Mouse (Mus musculus): Measurements from ENCODE around the gene C130074G19Rik.
A peak's percentile ranks its signal among the peaks of the same experiment; 100 is the strongest.

The C130074G19Rik gene

DNA sequence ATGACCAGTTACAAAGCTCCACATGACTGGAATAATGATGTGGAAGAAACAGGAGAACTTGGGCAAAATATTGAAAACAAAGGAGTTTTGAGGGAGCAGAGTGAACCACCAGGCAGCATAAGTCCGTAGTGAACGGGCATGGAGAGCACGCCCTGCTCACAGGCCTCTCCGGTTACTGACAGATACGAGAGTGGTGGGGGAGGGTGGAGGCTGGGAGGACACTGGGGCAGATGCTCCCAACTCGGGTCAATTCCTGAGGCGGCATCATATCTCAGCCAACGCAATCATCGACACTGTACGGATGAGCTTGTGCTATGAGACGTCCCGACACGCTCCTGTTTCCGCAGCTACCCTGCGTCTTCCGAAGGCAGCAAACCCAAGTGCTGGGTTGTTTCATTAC lies 14.3 kb upstream of the C130074G19Rik start:
- no peak for DNase-seq (ENCODE audit: low read depth, low spot score)
- H3K36me3 ChIP-seq (ENCODE audit: control insufficient read depth, insufficient read depth, low read length, poor library complexity, severe bottlenecking), result no peaks in the 10 kb centered on the region
- H3K27me3 ChIP-seq (ENCODE audit: control insufficient read depth, insufficient read depth, low read length, poor library complexity, severe bottlenecking), result no peaks in the 10 kb centered on the region

DNA sequence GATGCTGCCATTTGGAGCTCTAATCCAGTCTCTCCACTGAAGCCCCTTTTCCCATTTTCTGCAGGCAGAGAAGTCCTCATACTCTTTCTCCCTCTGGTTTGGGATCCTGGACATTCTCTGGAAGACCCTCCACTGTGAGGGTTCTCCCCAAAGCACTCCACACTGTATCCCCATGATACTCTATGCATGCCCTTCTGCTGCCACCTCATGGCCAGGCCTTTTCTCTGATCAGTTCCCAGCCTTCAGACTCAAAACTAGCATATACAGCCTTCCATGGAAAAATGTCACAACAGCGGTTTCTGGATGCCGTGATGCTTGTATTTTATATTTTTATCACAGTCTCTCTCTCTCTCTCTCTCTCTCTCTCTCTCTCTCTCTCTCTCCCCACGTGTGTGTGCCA lies 9.0 kb upstream of the C130074G19Rik start:
- peak; percentile 2 for DNase-seq (ENCODE audit: low read depth, low spot score)
- H3K36me3 ChIP-seq (ENCODE audit: control insufficient read depth, insufficient read depth, low read length, poor library complexity, severe bottlenecking), result no peaks in the 10 kb centered on the region

DNA sequence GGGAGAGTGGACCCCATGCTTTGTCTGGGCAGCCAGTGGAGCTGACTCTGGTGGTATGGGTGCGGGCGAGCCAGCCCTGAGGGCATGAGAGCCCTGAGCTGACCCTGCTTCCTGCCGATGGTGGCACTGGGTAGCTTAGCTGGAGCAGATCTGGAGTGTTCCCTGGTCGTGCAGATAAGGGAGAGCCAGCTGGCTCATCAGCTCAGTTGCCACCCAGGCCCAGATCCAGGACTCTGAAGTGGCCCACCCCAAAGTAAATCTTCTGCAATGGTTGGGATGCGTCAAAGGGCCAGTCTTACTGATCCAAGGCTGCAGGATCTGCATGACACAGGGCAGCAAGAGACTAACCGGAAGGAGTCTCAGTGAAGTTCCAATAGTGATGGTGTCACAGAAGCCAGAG lies 6.4 kb upstream of the C130074G19Rik start:
- H3K36me3 ChIP-seq (ENCODE audit: control insufficient read depth, insufficient read depth, low read length, poor library complexity, severe bottlenecking), result no peaks in the 10 kb centered on the region
- no peak for DNase-seq (ENCODE audit: low read depth, low spot score)
- no peaks in the 10 kb centered on the region for H3K27me3 ChIP-seq (ENCODE audit: control insufficient read depth, insufficient read depth, low read length, poor library complexity, severe bottlenecking)

More for the DNA sequence above, 9.0 kb upstream of the C130074G19Rik start:
- no peaks in the 10 kb centered on the region for H3K27me3 ChIP-seq (ENCODE audit: control insufficient read depth, insufficient read depth, low read length, poor library complexity, severe bottlenecking)

DNA sequence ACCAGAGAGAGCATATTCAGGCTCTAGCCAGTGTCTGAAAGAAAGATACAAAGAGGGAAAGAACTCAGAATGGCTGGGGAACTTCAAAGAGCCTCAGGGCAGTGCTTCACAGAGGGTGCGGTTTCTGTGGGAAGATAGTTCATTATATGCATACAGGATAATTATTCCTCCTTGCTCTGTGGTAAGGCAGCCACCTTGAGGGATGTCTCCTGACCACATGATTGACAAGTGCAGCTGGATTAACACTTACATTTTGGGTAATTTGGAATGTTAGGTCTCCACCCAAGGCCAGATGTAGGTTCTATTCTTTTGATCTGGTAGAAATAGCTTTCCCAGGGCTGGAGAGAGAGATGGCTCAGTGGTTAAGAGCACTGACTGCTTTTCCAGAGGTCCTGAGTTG lies 3.1 kb upstream of the C130074G19Rik start:
- no peaks in the 10 kb centered on the region for H3K27me3 ChIP-seq (ENCODE audit: control insufficient read depth, insufficient read depth, low read length, poor library complexity, severe bottlenecking)
- no peaks in the 10 kb centered on the region for H3K36me3 ChIP-seq (ENCODE audit: control insufficient read depth, insufficient read depth, low read length, poor library complexity, severe bottlenecking)
- DNase-seq (ENCODE audit: low read depth, low spot score), result no peak

DNA sequence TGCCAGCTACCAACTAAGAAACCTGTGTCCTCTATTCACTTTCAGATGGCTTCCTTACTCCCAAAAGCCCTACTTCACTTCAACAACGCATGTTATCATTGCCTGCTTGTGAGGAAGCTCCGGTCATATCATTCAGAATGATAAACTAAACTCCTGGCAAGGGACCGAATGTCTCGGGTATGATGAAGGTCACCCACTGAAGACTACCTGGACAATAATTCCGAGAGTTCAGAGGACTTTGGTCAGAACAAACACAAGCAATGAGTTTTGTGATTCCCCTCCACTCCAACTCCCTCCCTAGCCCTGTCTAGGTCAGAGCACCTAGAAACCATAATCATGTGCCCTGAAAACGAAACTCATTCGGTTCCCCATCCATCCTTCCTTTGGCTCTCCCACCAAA lies 1.2 kb downstream of the C130074G19Rik start:
- Histone ChIP-seq H3K36me3 (ENCODE audit: control insufficient read depth, insufficient read depth, low read length, poor library complexity, severe bottlenecking) (no peaks in the 10 kb centered on the region), H3K27me3 (ENCODE audit: control insufficient read depth, insufficient read depth, low read length, poor library complexity, severe bottlenecking) (no peaks in the 10 kb centered on the region)
- DNase-seq (ENCODE audit: low read depth, low spot score), result no peak

DNA sequence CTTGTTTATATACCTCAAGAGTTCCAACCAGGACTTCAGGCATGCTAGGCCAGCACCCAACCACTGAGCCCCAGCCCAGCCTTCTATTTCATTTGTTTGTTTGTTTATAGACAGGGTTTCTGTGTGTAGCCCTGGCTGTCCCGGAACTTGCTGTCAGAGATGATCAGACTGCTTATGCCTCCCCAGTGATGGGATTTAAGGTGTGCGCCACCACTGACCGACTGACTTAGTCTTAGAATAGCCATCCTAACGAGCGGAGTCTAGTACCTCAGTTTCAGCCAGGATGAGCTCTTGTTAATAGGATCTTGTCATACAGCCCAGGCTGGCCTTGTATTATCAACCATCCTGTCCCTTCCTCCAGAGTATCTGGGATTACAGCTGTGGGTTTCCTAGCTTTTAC lies 1.8 kb downstream of the C130074G19Rik start:
- no peak for DNase-seq (ENCODE audit: low read depth, low spot score)
- no peaks in the 10 kb centered on the region for H3K36me3 ChIP-seq (ENCODE audit: control insufficient read depth, insufficient read depth, low read length, poor library complexity, severe bottlenecking)

DNA sequence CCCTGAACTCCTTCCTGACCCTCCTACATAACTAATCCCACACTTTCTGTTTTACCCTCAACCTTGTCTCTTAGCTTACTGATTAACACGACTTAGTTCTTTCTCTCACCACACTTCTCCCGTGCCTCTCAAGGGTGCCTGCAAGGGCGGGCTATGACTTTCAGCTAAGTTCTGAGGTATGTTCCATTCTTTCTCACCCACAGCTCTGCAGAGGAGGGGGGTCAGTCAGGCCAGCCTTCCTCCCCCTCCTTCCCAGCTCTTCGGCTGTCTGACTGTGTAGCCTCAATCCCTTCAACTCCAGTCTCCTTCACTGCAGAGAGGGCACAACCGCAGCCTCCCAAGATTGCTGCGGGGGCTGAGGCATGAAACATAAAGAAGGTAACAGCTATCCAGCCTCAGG lies 4.2 kb downstream of the C130074G19Rik start:
- no peak for DNase-seq (ENCODE audit: low read depth, low spot score)
- Histone ChIP-seq H3K27me3 (ENCODE audit: control insufficient read depth, insufficient read depth, low read length, poor library complexity, severe bottlenecking) (no peaks in the 10 kb centered on the region), H3K36me3 (ENCODE audit: control insufficient read depth, insufficient read depth, low read length, poor library complexity, severe bottlenecking) (no peaks in the 10 kb centered on the region)

More for the DNA sequence above, 1.8 kb downstream of the C130074G19Rik start:
- H3K27me3 ChIP-seq (ENCODE audit: control insufficient read depth, insufficient read depth, low read length, poor library complexity, severe bottlenecking), result no peaks in the 10 kb centered on the region

DNA sequence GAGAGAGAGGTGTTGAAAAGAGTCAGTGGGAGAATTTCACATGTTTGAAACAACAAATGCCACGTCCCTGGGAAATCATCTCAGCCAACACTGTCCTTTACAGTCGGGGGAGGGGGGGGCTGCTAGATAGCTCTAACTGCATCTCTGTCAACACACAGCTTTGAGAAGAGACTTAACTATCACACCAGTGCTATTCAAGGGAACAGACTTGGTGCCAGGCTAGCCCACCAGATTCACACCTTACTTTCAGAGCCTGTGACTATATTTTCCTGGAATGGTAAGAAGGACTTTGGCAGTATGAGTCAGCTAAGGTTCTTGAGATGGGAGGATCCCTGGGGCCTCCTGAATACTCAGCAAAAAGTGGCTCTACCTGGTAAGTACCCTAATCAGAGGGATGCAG lies 5.7 kb downstream of the C130074G19Rik start:
- no peaks in the 10 kb centered on the region for H3K36me3 ChIP-seq (ENCODE audit: control insufficient read depth, insufficient read depth, low read length, poor library complexity, severe bottlenecking)
- no peak for DNase-seq (ENCODE audit: low read depth, low spot score)

DNA sequence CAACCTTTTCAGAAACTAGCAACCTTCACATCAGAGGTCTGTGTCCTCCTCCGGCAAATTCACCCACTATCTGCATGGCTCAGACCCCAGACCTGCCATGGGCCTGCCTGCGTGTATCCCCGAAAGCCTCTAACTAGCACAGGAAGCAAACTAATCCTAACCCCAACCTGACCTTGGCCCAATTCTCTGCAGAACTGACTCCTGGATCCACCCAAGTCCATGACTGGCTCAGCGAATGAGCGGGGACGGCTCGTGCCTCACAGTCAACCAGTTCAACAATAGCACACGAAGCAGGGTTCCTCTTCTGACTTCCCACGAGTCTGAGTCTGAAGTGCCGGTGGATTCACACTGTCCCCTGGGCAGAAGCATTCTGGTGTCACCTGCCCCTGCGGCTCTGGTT lies 9.1 kb downstream of the C130074G19Rik start:
- no peak for DNase-seq (ENCODE audit: low read depth, low spot score)
- Histone ChIP-seq H3K36me3 (ENCODE audit: control insufficient read depth, insufficient read depth, low read length, poor library complexity, severe bottlenecking) (no peaks in the 10 kb centered on the region), H3K27me3 (ENCODE audit: control insufficient read depth, insufficient read depth, low read length, poor library complexity, severe bottlenecking) (no peaks in the 10 kb centered on the region)

More for the DNA sequence above, 5.7 kb downstream of the C130074G19Rik start:
- no peaks in the 10 kb centered on the region for H3K27me3 ChIP-seq (ENCODE audit: control insufficient read depth, insufficient read depth, low read length, poor library complexity, severe bottlenecking)

DNA sequence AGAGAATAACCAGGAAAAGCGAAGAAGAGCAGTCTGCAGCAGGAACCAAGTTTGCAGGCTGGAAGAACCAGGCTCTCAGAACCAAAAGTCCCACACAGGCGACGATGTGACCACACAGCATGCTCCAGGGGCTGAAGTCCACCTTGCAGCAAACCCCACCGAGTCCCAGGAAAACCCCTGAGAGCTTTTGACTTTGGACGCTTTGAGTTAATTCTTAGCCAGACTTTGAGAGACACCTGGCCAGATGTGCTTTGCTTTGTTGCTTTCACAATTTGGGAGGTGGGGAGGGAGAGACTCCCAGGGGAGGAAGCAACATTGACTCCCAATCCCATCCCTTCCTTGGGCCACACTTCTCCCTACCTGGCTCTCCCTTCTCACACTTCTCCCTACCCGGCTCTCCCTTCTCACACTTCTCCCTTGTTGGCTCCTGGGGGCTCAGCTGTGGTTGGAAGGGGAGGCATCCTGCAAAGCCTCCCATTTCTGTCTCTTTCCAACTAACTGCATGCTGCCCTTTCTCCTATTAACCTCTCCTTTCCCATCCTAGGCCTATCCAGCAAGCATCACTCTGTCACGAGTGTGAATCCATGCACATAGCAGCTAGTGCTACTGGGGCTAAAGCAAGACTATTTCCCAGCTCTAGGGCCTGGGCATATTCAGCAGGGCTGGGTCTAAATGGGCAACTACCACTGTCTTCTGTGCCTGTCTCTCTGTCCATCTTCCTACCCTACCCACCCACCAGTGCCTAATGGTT lies 10.8 kb downstream of the C130074G19Rik start:
- Histone ChIP-seq H3K36me3 (ENCODE audit: control insufficient read depth, insufficient read depth, low read length, poor library complexity, severe bottlenecking) (no peaks in the 10 kb centered on the region), H3K27me3 (ENCODE audit: control insufficient read depth, insufficient read depth, low read length, poor library complexity, severe bottlenecking) (no peaks in the 10 kb centered on the region)
- DNase-seq (ENCODE audit: low read depth, low spot score), result no peak

DNA sequence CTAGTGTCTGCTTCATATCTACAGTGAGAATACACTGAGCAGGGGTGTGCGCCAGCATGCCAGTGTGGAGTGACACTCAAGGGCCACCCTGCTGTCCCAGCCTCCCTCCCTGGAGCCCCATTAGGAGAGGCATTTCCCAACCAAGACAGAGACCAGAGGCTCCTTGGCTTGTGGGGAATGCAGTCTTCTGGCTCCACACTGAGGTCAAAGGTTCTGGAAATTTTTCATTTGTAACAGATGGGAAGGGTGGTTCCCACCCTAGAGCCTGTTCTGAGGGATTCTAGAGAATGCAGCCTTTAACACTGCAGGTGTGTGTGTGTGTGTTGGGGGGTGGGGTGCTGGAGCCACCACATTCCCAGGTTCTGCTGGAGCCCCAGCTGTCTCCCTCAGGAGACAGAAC lies 11.5 kb downstream of the C130074G19Rik start:
- DNase-seq (ENCODE audit: low read depth, low spot score), result no peak

DNA sequence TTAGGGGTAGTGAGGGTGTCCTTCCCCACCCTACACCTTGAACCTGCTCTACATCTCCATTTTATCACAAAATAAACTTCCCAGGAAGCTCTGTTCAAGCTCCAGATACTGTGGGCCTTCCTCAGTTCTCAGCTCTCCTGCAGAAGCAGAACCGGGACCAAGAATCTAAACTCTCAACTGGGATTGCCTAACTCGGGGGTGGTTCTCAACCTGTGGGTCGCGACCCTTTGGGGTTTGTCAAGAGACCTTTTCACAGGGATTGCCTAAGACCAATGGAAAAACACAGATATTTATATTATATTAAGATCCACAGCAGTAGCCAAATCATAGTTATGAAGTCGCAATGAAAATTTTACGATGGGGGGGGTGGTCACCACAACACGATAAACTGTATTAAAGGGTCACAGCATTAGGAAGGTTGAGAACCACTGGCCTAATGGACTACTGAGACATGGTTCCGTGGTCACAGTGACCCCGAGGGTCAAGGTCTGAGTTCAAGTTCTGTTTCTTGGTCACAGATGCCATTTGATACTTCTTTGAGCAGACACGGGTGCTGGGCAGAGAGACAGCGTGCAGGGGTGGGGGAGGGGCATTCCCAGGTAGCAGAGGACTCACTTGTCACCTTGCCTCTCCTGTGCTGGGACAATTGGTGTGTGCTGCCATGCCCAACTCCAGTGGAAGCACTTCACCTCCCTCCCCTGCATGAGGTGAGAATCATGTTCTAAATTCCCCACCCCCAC lies 12.2 kb downstream of the C130074G19Rik start:
- Histone ChIP-seq H3K36me3 (ENCODE audit: control insufficient read depth, insufficient read depth, low read length, poor library complexity, severe bottlenecking) (no peaks in the 10 kb centered on the region), H3K27me3 (ENCODE audit: control insufficient read depth, insufficient read depth, low read length, poor library complexity, severe bottlenecking) (no peaks in the 10 kb centered on the region)
- no peak for DNase-seq (ENCODE audit: low read depth, low spot score)

More for the DNA sequence above, 11.5 kb downstream of the C130074G19Rik start:
- H3K27me3 ChIP-seq (ENCODE audit: control insufficient read depth, insufficient read depth, low read length, poor library complexity, severe bottlenecking), result no peaks in the 10 kb centered on the region
- H3K36me3 ChIP-seq (ENCODE audit: control insufficient read depth, insufficient read depth, low read length, poor library complexity, severe bottlenecking), result no peaks in the 10 kb centered on the region

DNA sequence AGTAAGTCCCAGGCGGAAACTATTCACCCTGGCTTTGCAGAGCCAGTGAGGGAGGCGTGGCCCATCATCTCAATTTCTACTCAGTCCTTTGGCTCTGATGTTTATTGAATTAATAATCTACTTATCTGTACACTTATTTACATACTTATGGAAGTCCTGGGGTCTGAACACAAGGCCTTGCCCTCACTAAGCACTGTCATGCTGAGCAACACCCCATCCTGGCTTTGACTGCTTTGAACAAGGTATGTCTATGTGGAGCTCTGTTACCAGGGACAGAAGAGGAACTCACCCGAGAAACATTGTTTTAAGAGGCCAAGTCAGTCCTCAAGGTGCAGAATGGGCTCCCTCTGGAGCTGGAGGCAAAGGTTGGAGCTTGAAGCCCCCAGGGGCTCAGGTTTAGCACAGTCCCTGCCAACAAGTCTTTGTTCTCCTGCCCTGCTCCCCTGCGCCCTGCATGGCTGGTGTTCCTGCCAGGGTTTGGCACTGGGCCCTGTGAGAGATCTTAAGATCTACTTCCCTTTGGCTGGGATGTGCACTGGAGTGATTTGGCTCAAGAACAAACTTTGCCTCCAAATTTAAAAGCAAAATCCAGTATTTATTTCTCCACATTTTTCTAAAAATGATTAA lies 13.0 kb downstream of the C130074G19Rik start:
- DNase-seq (ENCODE audit: low read depth, low spot score), result no peak
- no peaks in the 10 kb centered on the region for H3K27me3 ChIP-seq (ENCODE audit: control insufficient read depth, insufficient read depth, low read length, poor library complexity, severe bottlenecking)
- H3K36me3 ChIP-seq (ENCODE audit: control insufficient read depth, insufficient read depth, low read length, poor library complexity, severe bottlenecking), result no peaks in the 10 kb centered on the region

DNA sequence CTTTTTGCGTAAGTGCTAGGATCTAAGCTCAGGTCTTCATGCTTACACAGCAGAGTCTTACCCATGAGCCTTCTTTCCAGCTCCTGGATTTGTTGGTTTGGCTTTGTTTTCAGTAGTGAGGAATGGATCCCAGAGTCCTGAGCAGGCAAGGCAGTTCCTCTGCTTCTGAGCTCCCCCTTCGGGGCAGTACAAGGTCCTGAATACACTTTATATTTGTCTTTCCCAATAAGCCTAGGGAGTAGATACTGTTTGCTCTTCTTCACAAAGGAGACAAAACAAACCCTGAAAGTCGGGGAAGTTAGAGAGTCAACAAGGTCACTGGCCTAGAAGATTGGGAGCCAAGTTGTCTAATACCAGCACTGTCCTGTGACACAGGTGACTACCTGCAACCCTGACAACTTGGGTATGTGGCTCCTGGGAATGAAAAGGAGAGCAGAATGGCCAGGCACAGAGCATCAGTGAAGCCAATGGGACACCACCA lies 15.3 kb downstream of the C130074G19Rik start:
- Histone ChIP-seq H3K27me3 (ENCODE audit: control insufficient read depth, insufficient read depth, low read length, poor library complexity, severe bottlenecking) (no peaks in the 10 kb centered on the region), H3K36me3 (ENCODE audit: control insufficient read depth, insufficient read depth, low read length, poor library complexity, severe bottlenecking) (no peaks in the 10 kb centered on the region)
- no peak for DNase-seq (ENCODE audit: low read depth, low spot score)

DNA sequence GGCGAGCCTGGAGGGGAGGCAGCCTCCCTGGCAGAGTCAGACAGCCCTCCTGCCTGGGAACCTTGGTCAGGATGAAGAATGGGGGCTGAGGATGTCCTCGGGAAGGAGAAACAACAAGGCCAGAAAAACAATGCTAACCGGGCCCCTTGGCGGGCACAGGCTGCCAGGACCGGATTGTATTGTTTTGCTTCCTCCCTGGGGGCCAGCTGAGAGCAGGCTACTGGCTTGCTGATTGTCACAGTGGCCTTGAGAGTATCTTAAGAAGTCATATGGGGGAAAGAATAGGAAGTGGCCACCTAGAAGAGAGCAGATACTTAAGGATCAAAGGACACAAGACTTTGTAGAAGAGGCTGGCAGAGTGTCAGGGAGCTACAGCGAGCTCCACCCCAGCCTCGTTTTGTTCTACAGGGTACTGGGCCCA lies 18.6 kb downstream of the C130074G19Rik start:
- Histone ChIP-seq H3K36me3 (ENCODE audit: control insufficient read depth, insufficient read depth, low read length, poor library complexity, severe bottlenecking) (no peaks in the 10 kb centered on the region), H3K27me3 (ENCODE audit: control insufficient read depth, insufficient read depth, low read length, poor library complexity, severe bottlenecking) (no peaks in the 10 kb centered on the region)
- DNase-seq (ENCODE audit: low read depth, low spot score), result no peak
